Mouse (Mus musculus) hindbrain, embryonic 11.5 days (tissue): ENCODE measurements around the gene Psmb7. TPM values are rescaled to one million over a fixed set of nuclear protein-coding genes. Genes with fewer than 3 reads are reported as not detected.

Experiments used
- ATAC-seq: fragments of 200-750 bp; cut with Nextera tagmentation; 2 replicates; pipeline ENCODE4 v1.8.0; 2017; ENCODE audit warnings: mild to moderate bottlenecking, moderate TSS enrichment, moderate library complexity; ENCODE audit not compliant: low FRiP score
- DNase-seq: peaks from one replicate; pipeline ENCODE4 v3.0.0-alpha.2; 2015; ENCODE audit warnings: low spot score
- H3K27ac ChIP-seq: fragments of 300-500 bp; sonication (generic); 2 replicates; pipeline ENCODE4 v1.5.1; 2014; ENCODE audit warnings: mild to moderate bottlenecking, low read depth, low read length
- H3K27me3 ChIP-seq: fragments of 300-500 bp; sonication (generic); 2 replicates; pipeline ENCODE4 v1.6.1; 2014; ENCODE audit warnings: mild to moderate bottlenecking, low read length, moderate library complexity, mixed read lengths; ENCODE audit not compliant: control insufficient read depth, insufficient read depth
- H3K36me3 ChIP-seq: fragments of 300-500 bp; sonication (generic); 2 replicates; pipeline ENCODE4 v1.6.1; 2014; ENCODE audit warnings: mild to moderate bottlenecking, low read length, moderate library complexity, mixed read lengths; ENCODE audit not compliant: control insufficient read depth, insufficient read depth
- H3K4me1 ChIP-seq: fragments of 300-500 bp; sonication (generic); replicated peaks from 2 replicates; pipeline ENCODE4 v1.6.1; 2014; ENCODE audit warnings: low read length, mixed read lengths; ENCODE audit not compliant: control insufficient read depth, insufficient read depth
- H3K4me2 ChIP-seq: fragments of 300-500 bp; sonication (generic); replicated peaks from 2 replicates; pipeline ENCODE4 v1.6.1; 2014; ENCODE audit warnings: mild to moderate bottlenecking, low read depth, low read length
- H3K4me3 ChIP-seq: fragments of 300-500 bp; sonication (generic); 2 replicates; pipeline ENCODE4 v1.5.1; 2014; ENCODE audit warnings: low read depth, low read length
- H3K9ac ChIP-seq: fragments of 300-500 bp; sonication (generic); 2 replicates; pipeline ENCODE4 v1.6.1; 2014; ENCODE audit warnings: low read depth, low read length
- H3K9me3 ChIP-seq: fragments of 300-500 bp; sonication (generic); 2 replicates; pipeline ENCODE4 v1.6.1; 2016; ENCODE audit warnings: low read length; ENCODE audit not compliant: control insufficient read depth
- whole genome bisulfite sequencing: fragments of 180-500 bp; shearing (Covaris S2); extraction: QIAGEN DNeasy Blood & Tissue Kit; methylation state at CpG from one replicate; pipeline ENCODE4 v1.1.7; 2014; 5-methylcytosine and 5-hydroxymethylcytosine counted together
- polyA plus RNA-seq: library from polyadenylated mRNA; unstranded; fragments of >200 nt; fragmentation: Nextera tagmentation; extraction: Ambion mirVana; gene quantifications from 2 replicates; pipeline ENCODE4 v1.2.1, GENCODE M21; 2014

The Psmb7 gene
- polyA plus RNA-seq, 1 experiment from 2014 or later: 355 TPM

DNA sequence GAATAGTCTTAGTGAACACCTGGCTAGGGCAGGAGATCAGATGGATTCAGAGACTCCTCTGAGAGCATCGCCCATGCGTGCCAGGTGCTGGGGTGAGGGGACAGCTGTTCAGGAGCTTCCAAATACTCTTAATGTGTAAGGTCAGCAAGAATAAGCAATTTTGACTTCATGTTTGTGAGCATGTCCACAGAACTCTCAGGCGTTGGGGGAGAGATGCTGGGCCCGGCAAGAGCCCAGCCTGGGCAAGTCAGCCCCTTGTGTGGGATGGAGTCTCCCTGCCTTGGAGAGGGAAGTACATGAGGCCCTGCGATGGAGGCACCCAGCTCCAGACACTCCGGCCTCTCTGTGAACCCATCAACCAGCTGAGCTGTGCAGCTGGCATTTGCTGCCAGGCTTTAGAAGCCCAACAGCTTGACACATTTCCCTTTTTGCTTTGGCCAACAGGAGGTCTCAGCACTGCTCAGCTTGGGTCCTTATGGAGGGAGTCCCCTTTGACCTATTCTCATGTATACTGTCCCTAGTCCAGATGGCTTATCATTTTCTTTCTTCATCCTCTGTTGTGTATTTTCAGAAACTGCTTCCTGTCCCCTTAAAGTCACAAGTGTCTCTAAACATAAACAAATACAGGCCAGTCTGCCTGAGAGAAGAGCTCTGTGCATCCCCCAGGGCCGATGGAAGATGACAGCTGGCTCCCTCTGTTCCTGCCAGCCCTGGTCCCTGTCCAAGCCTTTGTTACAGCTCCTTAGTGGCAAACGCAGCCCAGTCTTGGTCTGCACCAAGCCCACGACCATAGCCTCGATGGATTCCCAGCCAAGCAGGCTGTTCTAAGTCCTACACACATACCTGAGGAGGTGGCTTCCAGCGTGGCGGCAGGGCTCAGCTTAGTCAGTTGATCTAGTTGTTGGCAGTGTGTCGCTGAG is 65.0 kb downstream of the Psmb7 start:
- H3K36me3 ChIP-seq: no peaks in the 10 kb centered on the region
- DNase-seq (peak; percentile 34), ATAC-seq (peak; percentile 52; the same call in 1 of the 2 replicates)
- WGBS: 56% methylated on average over 13 of the region's 13 CpGs
- H3K27me3 ChIP-seq: no peaks in the 10 kb centered on the region
- no peak overlapping the region for H3K4me3 ChIP-seq
- no peak overlapping the region for H3K4me2 ChIP-seq
- H3K27ac ChIP-seq: peak overlapping the region; percentile 85
- H3K9me3 ChIP-seq: no peaks in the 10 kb centered on the region
- peaks cover 9% of the 10 kb centered on the region for H3K4me1 ChIP-seq
- H3K9ac ChIP-seq: no peak overlapping the region

DNA sequence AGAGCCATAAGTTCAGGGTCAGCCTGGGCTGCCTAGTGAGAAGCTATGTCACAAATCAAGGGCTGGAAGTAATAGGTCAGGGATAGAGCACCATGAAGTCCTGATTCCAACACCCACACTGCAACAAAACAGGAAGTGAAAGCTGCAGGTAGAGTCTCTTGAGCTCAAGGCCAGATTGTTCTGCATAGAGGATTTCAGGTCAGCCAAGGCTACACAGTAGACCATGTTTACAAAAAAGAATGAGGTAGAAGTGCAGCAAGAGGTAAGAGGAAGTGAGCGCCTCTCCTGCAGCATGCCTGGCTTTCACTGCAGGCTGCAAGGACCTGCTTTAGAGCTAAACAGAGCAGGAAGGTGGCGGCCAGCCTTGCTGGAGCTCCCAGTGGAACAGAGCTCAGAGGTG is 69.2 kb downstream of the Psmb7 start:
- no peak overlapping the region for H3K4me3 ChIP-seq
- H3K9ac ChIP-seq: no peak overlapping the region
- H3K36me3 ChIP-seq: no peaks in the 10 kb centered on the region
- DNase-seq: no peak
- no peak overlapping the region for H3K4me2 ChIP-seq
- WGBS: 84% methylated on average over 2 of the region's 2 CpGs
- H3K27me3 ChIP-seq: no peaks in the 10 kb centered on the region
- no peak overlapping the region for H3K27ac ChIP-seq
- H3K4me1 ChIP-seq: peaks cover 5% of the 10 kb centered on the region
- no peaks in the 10 kb centered on the region for H3K9me3 ChIP-seq
- ATAC-seq: no peak

DNA sequence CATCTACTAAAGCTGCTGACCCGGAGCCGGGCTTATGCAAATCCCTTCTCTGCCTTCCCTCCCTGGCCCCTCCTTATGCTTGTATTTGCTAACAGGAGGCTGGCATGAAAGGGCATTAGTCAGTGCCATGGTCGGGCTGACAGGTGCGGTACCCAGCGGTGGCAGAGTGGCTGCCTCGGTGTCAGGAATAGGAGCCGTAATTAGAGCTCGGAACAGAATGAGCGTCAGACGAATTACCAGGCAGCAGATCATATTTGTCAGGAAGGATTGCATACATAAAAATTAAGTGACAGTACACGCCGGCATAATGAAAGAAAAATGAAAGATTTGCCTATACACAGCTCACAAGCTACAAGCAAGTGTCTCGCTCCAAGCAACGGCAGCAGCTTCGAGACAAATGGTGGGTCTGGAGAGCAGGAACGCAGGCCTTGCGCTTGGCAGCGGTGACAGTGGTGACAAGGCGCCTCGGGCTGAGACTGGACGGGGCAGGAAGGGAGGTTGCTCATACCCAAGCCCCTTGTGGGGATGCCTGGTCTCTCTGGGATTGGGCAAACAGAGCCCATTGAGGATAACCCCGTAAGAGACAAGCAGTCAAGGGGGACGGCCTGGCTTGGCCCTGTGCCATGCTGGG is 71.8 kb downstream of the Psmb7 start:
- no peak for ATAC-seq
- Histone ChIP-seq H3K9me3 (no peaks in the 10 kb centered on the region), H3K36me3 (no peaks in the 10 kb centered on the region), H3K4me1 (no peaks in the 10 kb centered on the region), H3K4me3 (no peak overlapping the region), H3K27me3 (no peaks in the 10 kb centered on the region), H3K9ac (no peak overlapping the region), H3K27ac (no peak overlapping the region), H3K4me2 (no peak overlapping the region)
- WGBS: 85% methylated on average over 23 of the region's 23 CpGs
- DNase-seq: no peak

GRCm38 (mm10) chr2:38562596-38562995 is 81.3 kb downstream of the Psmb7 start:
- no peak overlapping the region for H3K4me2 ChIP-seq
- DNase-seq (no peak), ATAC-seq (no peak)
- whole genome bisulfite sequencing: 89% methylated on average over 4 of the region's 4 CpGs
- H3K27me3 ChIP-seq: no peaks in the 10 kb centered on the region
- H3K27ac ChIP-seq: no peak overlapping the region
- no peak overlapping the region for H3K9ac ChIP-seq
- H3K36me3 ChIP-seq: 0 out of 2 replicates have a peak, but pooled peaks cover under 1% of the 10 kb centered on the region
- H3K4me1 ChIP-seq: peaks cover 2% of the 10 kb centered on the region; the same call in 1 of the 2 replicates
- no peak overlapping the region for H3K4me3 ChIP-seq
- H3K9me3 ChIP-seq: no peaks in the 10 kb centered on the region

DNA sequence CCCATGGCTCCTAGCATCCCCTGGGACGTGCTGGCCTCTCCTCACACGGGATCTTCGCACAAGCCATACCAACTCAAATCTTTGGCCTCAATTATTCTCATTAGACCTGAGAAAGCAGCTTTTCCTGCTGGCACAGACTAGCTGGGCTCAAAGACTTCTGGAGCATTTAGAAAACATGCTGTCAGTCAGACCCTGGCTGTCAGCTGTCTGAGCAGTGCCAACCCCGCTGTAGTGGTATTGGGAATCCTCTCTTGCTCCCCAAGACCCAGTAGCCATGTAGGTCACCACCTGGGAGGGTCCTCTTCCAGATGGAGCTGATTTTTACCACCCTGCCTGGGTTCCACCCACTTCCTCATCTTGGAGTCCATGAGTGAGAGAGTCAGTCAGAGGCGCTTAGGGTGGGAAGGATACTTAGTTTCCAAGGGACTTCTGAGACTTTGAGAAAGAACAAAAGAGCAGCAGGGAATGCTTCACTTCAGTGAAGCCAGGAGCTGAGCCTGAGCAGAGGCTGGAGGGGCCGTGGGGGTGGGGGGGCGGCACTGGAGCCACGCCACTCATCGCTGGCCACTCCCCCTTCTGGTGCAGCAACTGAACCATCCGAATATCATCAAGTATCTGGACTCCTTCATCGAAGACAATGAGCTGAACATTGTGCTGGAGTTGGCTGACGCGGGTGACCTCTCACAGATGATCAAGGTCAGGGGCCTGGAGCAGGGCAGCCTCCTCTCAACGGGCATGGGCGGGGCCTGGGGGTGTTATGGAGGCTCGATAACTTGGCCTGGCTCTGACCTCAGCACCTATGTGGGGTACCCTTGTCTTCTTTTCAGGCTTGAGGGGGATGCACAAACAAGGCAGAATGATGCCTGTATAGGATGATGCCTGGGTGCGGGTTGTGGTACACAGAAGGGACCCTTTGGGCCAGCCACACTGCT is 83.3 kb downstream of the Psmb7 start:
- Histone ChIP-seq H3K9me3 (no peaks in the 10 kb centered on the region), H3K36me3 (0 out of 2 replicates have a peak, but pooled peaks cover 2% of the 10 kb centered on the region), H3K4me1 (0 out of 2 replicates have a peak, but pooled peaks cover 2% of the 10 kb centered on the region), H3K27ac (no peak overlapping the region), H3K4me3 (no peak overlapping the region), H3K27me3 (no peaks in the 10 kb centered on the region), H3K9ac (no peak overlapping the region), H3K4me2 (no peak overlapping the region)
- ATAC-seq (peak; percentile 47), DNase-seq (no peak)
- WGBS: 55% methylated on average over 17 of the region's 17 CpGs

DNA sequence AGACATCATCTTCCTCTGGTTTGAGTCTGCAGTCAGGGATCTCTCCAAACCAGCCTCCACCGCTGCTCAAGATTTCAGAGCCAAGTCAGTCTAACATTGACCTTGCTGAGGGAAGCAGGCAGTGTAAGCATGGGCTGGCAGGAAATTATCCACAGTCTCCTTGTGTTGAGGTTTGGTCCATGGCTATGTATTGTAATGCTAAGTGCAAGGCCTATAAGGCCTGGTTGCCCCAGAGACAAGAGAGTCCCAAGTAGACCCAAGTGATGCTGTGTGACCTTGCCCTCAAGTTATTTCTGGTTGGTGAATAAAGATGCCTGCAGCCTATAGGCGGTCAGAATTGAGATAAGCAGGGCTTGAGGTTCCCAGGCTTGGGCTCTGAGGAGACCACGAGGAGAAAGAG is 87.2 kb downstream of the Psmb7 start:
- H3K4me1 ChIP-seq: 0 out of 2 replicates have a peak, but pooled peaks cover 2% of the 10 kb centered on the region
- H3K27ac ChIP-seq: no peak overlapping the region
- DNase-seq (no peak), ATAC-seq (no peak)
- no peak overlapping the region for H3K4me2 ChIP-seq
- no peak overlapping the region for H3K9ac ChIP-seq
- no peaks in the 10 kb centered on the region for H3K9me3 ChIP-seq
- H3K27me3 ChIP-seq: no peaks in the 10 kb centered on the region
- WGBS: 79% methylated on average over 3 of the region's 3 CpGs
- H3K4me3 ChIP-seq: no peak overlapping the region
- H3K36me3 ChIP-seq: 0 out of 2 replicates have a peak, but pooled peaks cover 2% of the 10 kb centered on the region

- DNase-seq: no peak
- no peak for ATAC-seq
- Histone ChIP-seq H3K4me3 (no peak overlapping the region), H3K36me3 (0 out of 2 replicates have a peak, but pooled peaks cover 2% of the 10 kb centered on the region), H3K4me2 (no peak overlapping the region), H3K9ac (no peak overlapping the region), H3K27ac (no peak overlapping the region), H3K9me3 (no peaks in the 10 kb centered on the region), H3K4me1 (0 out of 2 replicates have a peak, but pooled peaks cover 2% of the 10 kb centered on the region), H3K27me3 (no peaks in the 10 kb centered on the region)
- 82% methylated on average over 4 of the region's 4 CpGs for WGBS
Observed at GRCm38 (mm10) chr2:38555659-38556058, 88.2 kb downstream of the Psmb7 start.
